Mouse (Mus musculus) myocyte (in vitro differentiated cells): ENCODE data around the gene Auts2. TPM values are rescaled to one million over a fixed set of nuclear protein-coding genes. Genes with fewer than 3 reads are reported as not detected.

ENCODE experiments used
- H3K27me3 ChIP-seq: one replicate; pipeline ENCODE4 v1.6.1; 2011; ENCODE audit not compliant: control insufficient read depth, insufficient read depth, insufficient read length
- H3K36me3 ChIP-seq: one replicate; pipeline ENCODE4 v1.6.1; 2011; ENCODE audit not compliant: control insufficient read depth, insufficient read depth
- H3K4me2 ChIP-seq: one replicate; pipeline ENCODE4 v1.6.1; 2011; ENCODE audit warnings: low read depth, control low read depth
- H3K4me3 ChIP-seq: one replicate; pipeline ENCODE4 v1.5.1; 2011; ENCODE audit warnings: mild to moderate bottlenecking, control low read depth, moderate library complexity
- H3K79me2 ChIP-seq: one replicate; pipeline ENCODE4 v1.6.1; 2011; ENCODE audit not compliant: control insufficient read depth, insufficient read depth
- H3ac ChIP-seq: one replicate; pipeline ENCODE4 v1.6.1; 2011; ENCODE audit not compliant: control insufficient read depth, insufficient read length
- CEBPB ChIP-seq: IDR thresholded peaks from 2 replicates; pipeline ENCODE4 v1.6.1; 2011; ENCODE audit warnings: mild to moderate bottlenecking, moderate library complexity; ENCODE audit not compliant: poor library complexity, insufficient read depth, severe bottlenecking
- E2F4 ChIP-seq: IDR thresholded peaks from one replicate; pipeline ENCODE4 v1.6.1; 2011; ENCODE audit warnings: mild to moderate bottlenecking, control low read depth, moderate library complexity; ENCODE audit not compliant: insufficient read depth
- MAX ChIP-seq: IDR thresholded peaks from one replicate; pipeline ENCODE4 v1.6.1; 2011; ENCODE audit warnings: low read depth, mild to moderate bottlenecking, control low read depth
- MYOD1 ChIP-seq, 3 experiments: IDR thresholded peaks; one replicate each; pipeline ENCODE4 v1.6.1; 2011; ENCODE audit warnings: control low read depth in 2 of 3, low read depth in 2 of 3, mild to moderate bottlenecking in 2 of 3, moderate library complexity in 1 of 3; ENCODE audit not compliant: insufficient read length in 2 of 3, control insufficient read depth in 1 of 3
- MYOG ChIP-seq, 3 experiments: IDR thresholded peaks; one replicate each; pipeline ENCODE4 v1.6.1; 2011; ENCODE audit warnings: control low read depth in 2 of 3, low read depth in 2 of 3, mild to moderate bottlenecking in 2 of 3; ENCODE audit not compliant: insufficient read length in 2 of 3, control insufficient read depth in 1 of 3, insufficient read depth in 1 of 3
- POLR2A ChIP-seq: IDR thresholded peaks from one replicate; pipeline ENCODE4 v1.6.1; 2011; ENCODE audit warnings: low read depth, mild to moderate bottlenecking, control low read depth, moderate library complexity; ENCODE audit not compliant: insufficient read length
- POLR2AphosphoS2 ChIP-seq: IDR thresholded peaks from one replicate; pipeline ENCODE4 v1.6.1; 2011; ENCODE audit warnings: low read depth, control low read depth; ENCODE audit not compliant: insufficient read length
- REST ChIP-seq: IDR thresholded peaks from one replicate; pipeline ENCODE4 v1.6.1; 2011; ENCODE audit warnings: mild to moderate bottlenecking, control low read depth, moderate library complexity; ENCODE audit not compliant: insufficient read depth, insufficient read length
- SRF ChIP-seq: IDR thresholded peaks from one replicate; pipeline ENCODE4 v1.6.1; 2011; ENCODE audit warnings: low read depth; ENCODE audit not compliant: control insufficient read depth, insufficient read length
- TCF12 ChIP-seq: IDR thresholded peaks from one replicate; pipeline ENCODE4 v1.6.1; 2011; ENCODE audit warnings: mild to moderate bottlenecking, control low read depth; ENCODE audit not compliant: poor library complexity, insufficient read depth, severe bottlenecking
- TCF3 ChIP-seq: IDR thresholded peaks from one replicate; pipeline ENCODE4 v1.6.1; 2011; ENCODE audit warnings: low read depth, control low read depth; ENCODE audit not compliant: insufficient read length
- USF1 ChIP-seq: IDR thresholded peaks from one replicate; pipeline ENCODE4 v1.6.1; 2011; ENCODE audit warnings: low read depth, mild to moderate bottlenecking, control low read depth, moderate library complexity
- polyA plus RNA-seq: library from polyadenylated mRNA; unstranded; fragments of >200 nt; fragmentation: generic; extraction: Trizol; gene quantifications from one replicate; pipeline ENCODE4 v1.2.1, GENCODE M21; 2012; ENCODE audit warnings: missing spikeins

The Auts2 gene
- polyA plus RNA-seq, 1 experiment: 8.0 TPM

GRCm38 (mm10) chr5:131535752-131536151, 1007.4 kb downstream of the Auts2 start:
- H3ac ChIP-seq: no peak overlapping the region
- H3K27me3 ChIP-seq: no peaks in the 10 kb centered on the region
- peak overlapping the region; percentile 94 for H3K4me2 ChIP-seq
- peak overlapping the region; percentile 68 for H3K4me3 ChIP-seq
- H3K36me3 ChIP-seq: peaks cover 9% of the 10 kb centered on the region
- TF ChIP-seq MAX (no peak), POLR2A (no peak), POLR2AphosphoS2 (no peak), USF1 (no peak), TCF3 (no peak)
- peaks cover 47% of the 10 kb centered on the region for H3K79me2 ChIP-seq

- H3K4me3 ChIP-seq: no peak overlapping the region
- peaks cover 66% of the 10 kb centered on the region for H3K79me2 ChIP-seq
- H3K36me3 ChIP-seq: peaks cover 9% of the 10 kb centered on the region
- H3K4me2 ChIP-seq: no peak overlapping the region
- no peak overlapping the region for H3ac ChIP-seq
- no peak for TF ChIP-seq E2F4
- no peak for TF ChIP-seq TCF3
- no peak for TF ChIP-seq REST
- TF ChIP-seq MYOD1 (IDR thresholded peaks at IDR 0.05; ENCODE audit: control insufficient read depth in 1 of 3, insufficient read length in 2 of 3, low read depth in 2 of 3): no peak
- TF ChIP-seq TCF12: no peak
- TF ChIP-seq MYOG (IDR thresholded peaks at IDR 0.05; ENCODE audit: control insufficient read depth in 1 of 3, insufficient read depth in 1 of 3, insufficient read length in 2 of 3, low read depth in 2 of 3): no peak
- TF ChIP-seq MAX: no peak
- no peak for TF ChIP-seq SRF
- no peak for TF ChIP-seq POLR2A
- TF ChIP-seq CEBPB: no peak
- TF ChIP-seq USF1: no peak
- TF ChIP-seq POLR2AphosphoS2: no peak
- H3K27me3 ChIP-seq: no peaks in the 10 kb centered on the region
Observed at GRCm38 (mm10) chr5:131533815-131534214, 1009.3 kb downstream of the Auts2 start.

DNA sequence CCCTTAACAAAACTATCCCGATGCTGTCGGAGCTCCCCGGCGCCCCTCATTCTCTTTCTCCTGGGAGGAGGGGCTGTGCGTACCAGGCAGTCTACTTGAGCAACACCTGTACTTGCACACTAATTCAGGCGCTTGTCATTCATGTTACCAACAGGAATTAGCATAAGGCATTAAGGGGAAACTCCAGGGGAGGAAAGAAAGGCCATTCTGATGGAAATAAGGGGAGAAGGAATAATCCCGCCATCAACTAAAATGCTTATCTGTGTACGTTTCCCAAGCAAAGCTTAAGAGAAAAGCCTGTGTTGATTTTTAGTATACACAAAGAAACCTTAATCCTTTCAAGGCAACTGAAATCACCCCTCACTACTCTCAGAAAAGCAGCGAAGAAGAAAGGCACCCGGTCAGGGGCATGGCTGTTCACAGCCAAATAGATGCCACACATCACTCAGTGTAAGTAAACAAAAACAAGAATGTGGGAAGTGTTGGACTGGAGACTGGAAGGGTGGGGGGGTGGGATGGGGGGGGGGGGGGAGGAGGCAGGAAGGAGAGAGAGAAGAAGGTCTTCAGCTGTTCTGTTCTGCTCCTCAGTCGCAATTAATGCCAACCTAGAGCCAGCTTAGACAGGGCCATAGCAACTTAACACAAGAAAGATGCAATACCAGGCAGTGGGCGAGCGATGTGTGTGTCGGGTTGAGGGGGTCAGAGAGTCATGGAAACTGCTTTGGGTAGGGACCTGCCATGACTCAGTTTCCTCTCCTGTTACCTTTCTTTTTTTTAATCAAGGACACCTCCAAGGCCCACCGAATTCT, 1011.2 kb downstream of the Auts2 start:
- peaks cover 9% of the 10 kb centered on the region for H3K36me3 ChIP-seq
- no peak overlapping the region for H3K4me2 ChIP-seq
- no peak overlapping the region for H3ac ChIP-seq
- H3K79me2 ChIP-seq: peaks cover 72% of the 10 kb centered on the region
- no peaks in the 10 kb centered on the region for H3K27me3 ChIP-seq
- H3K4me3 ChIP-seq: no peak overlapping the region
- TF ChIP-seq E2F4 (no peak), MYOD1 (IDR thresholded peaks at IDR 0.05; ENCODE audit: control insufficient read depth in 1 of 3, insufficient read length in 2 of 3, low read depth in 2 of 3) (no peak), REST (no peak)

- peaks cover 9% of the 10 kb centered on the region for H3K36me3 ChIP-seq
- TF ChIP-seq POLR2AphosphoS2 (no peak), MYOD1 (IDR thresholded peaks at IDR 0.05; ENCODE audit: control insufficient read depth in 1 of 3, insufficient read length in 2 of 3, low read depth in 2 of 3) (no peak), E2F4 (no peak)
- no peak overlapping the region for H3ac ChIP-seq
- H3K27me3 ChIP-seq: no peaks in the 10 kb centered on the region
- H3K4me2 ChIP-seq: no peak overlapping the region
- no peak overlapping the region for H3K4me3 ChIP-seq
- H3K79me2 ChIP-seq: peaks cover 68% of the 10 kb centered on the region
Observed at GRCm38 (mm10) chr5:131530828-131531227, 1012.3 kb downstream of the Auts2 start.

GRCm38 (mm10) chr5:131526666-131527065, 1016.5 kb downstream of the Auts2 start:
- Histone ChIP-seq H3K4me3 (no peak overlapping the region), H3K4me2 (no peak overlapping the region), H3K79me2 (peaks cover 80% of the 10 kb centered on the region), H3K27me3 (no peaks in the 10 kb centered on the region), H3ac (no peak overlapping the region), H3K36me3 (no peaks in the 10 kb centered on the region)
- TF ChIP-seq POLR2AphosphoS2 (no peak), TCF12 (no peak), POLR2A (no peak), MAX (no peak), REST (no peak), MYOG (IDR thresholded peaks at IDR 0.05; ENCODE audit: control insufficient read depth in 1 of 3, insufficient read depth in 1 of 3, insufficient read length in 2 of 3, low read depth in 2 of 3) (no peak), CEBPB (no peak)
